ENCODE assay signal across 9 mouse cellular contexts in genomic region chr4:128715241-128716204, GRCm38 (mm10). TPM values are rescaled to one million over a fixed set of nuclear protein-coding genes. Genes with fewer than 3 reads are reported as not detected.
DNase-seq lines count a peak whose midpoint lies in the region; ATAC-seq and TF ChIP-seq lines count a peak whose summit lies in the region.
"Had no signal": no experiment of that assay in that cellular context is flagged by ENCODE, and none has a peak within 500 bp of the region (broad histone marks: within the 10 kb centered on the region; RNA-seq: fewer than 3 reads in every experiment).

No protein-coding gene starts in this region.

- no peak for TF ChIP-seq POLR2A in kidney, adult 2 months (IDR thresholded peaks at IDR 0.05; ENCODE audit: low read depth, low read length)

- peak overlapping the region; percentile 49 for H3K9ac ChIP-seq in embryonic facial prominence, embryonic 13.5 days
- H3K9ac ChIP-seq: liver, embryonic 15.5 days had no signal

- TF ChIP-seq CTCF in kidney, adult 2 months (conservative IDR thresholded peaks at IDR 0.05; ENCODE audit: insufficient read depth, insufficient read length, low read depth, low read length), result no peak

- ATAC-seq in embryonic facial prominence, embryonic 13.5 days (ENCODE audit: insufficient number of reproducible peaks, insufficient read depth, low FRiP score, low TSS enrichment, low read depth), result peak; percentile 75

- H3K4me2 ChIP-seq in embryonic facial prominence, embryonic 13.5 days, result peak overlapping the region; percentile 49
- H3K4me2 ChIP-seq: liver, embryonic 15.5 days had no signal

- no peak overlapping the region for H3K4me3 ChIP-seq in kidney, adult 2 months (ENCODE audit: insufficient read depth, low read depth, low read length)
- H3K4me3 ChIP-seq in embryonic facial prominence, embryonic 13.5 days, result no peak overlapping the region
- H3K4me3 ChIP-seq: liver, embryonic 15.5 days had no signal

- no peaks in the 10 kb centered on the region for H3K36me3 ChIP-seq in kidney, adult 2 months (ENCODE audit: control insufficient read depth, insufficient read depth, low read length)
- 0 out of 2 replicates have a peak, but pooled peaks cover 2% of the 10 kb centered on the region for H3K36me3 ChIP-seq in embryonic facial prominence, embryonic 13.5 days
- H3K36me3 ChIP-seq: liver, embryonic 15.5 days had no signal

- no peak overlapping the region for H3K27ac ChIP-seq in kidney, adult 2 months (ENCODE audit: insufficient read depth, low read depth, low read length)
- H3K27ac ChIP-seq in embryonic facial prominence, embryonic 13.5 days, result peak overlapping the region; percentile 91
- H3K27ac ChIP-seq: liver, embryonic 15.5 days had no signal

- no peaks in the 10 kb centered on the region for H3K27me3 ChIP-seq in kidney, adult 2 months (replicated peaks; ENCODE audit: control insufficient read depth, insufficient read depth, low read length)
- no peaks in the 10 kb centered on the region for H3K27me3 ChIP-seq in embryonic facial prominence, embryonic 13.5 days

- WGBS in kidney, adult 2 months, result 64% methylated on average over 14 of the region's 14 CpGs
- 8% methylated on average over 14 of the region's 14 CpGs for WGBS in embryonic facial prominence, embryonic 13.5 days

- H3K4me1 ChIP-seq in kidney, adult 2 months (ENCODE audit: control insufficient read depth, insufficient read depth, low read length), result peaks cover 5% of the 10 kb centered on the region
- H3K4me1 ChIP-seq in embryonic facial prominence, embryonic 13.5 days, result peaks cover 62% of the 10 kb centered on the region

- no peaks in the 10 kb centered on the region for H3K9me3 ChIP-seq in embryonic facial prominence, embryonic 13.5 days
- H3K9me3 ChIP-seq: liver, embryonic 15.5 days had no signal

- DNase-seq in kidney, postnatal 14 days, result peak; percentile 55
- no peak for DNase-seq in kidney, adult 2 months
- peak; percentile 67 to 74 for DNase-seq in layer of hippocampus, postnatal 10 days (ENCODE audit: low spot score in 2 of 2)
- DNase-seq in lung, postnatal 36 days, result peak; percentile 50
- DNase-seq in thymus, adult 18-20 months, result peak; percentile 43 to 50
- DNase-seq in spleen, adult 12 weeks (ENCODE audit: low spot score), result no peak
- DNase-seq in gastrocnemius, adult 18-20 months (ENCODE audit: low spot score), result no peak

RNA-seq across cellular contexts. Expression of gene A3galt2, which starts 39.6 kb away (rescaled TPM):
- 0.16 and 0.39 TPM in 2 replicates for polyA plus RNA-seq in kidney, adult 2 months (2012; rRNA removed)
- 0.29 and 0.38 TPM in 2 replicates for polyA plus RNA-seq in embryonic facial prominence, embryonic 13.5 days (2015; fragmentation: Nextera tagmentation; extraction: Ambion mirVana)
- total RNA-seq in layer of hippocampus, postnatal 10 days (2021), result under 1 TPM; 0.45 to 0.64 TPM
- total RNA-seq in gastrocnemius, adult 18-20 months (2021), result not detected
- polyA plus RNA-seq: liver, embryonic 15.5 days had no signal

Comparison
In these comparisons a context has a peak if more than half of its experiments do, and no peak if none do; other contexts are left out.
1. DNase-seq: peak in kidney, postnatal 14 days (single experiment), layer of hippocampus, postnatal 10 days (2 of 2), lung, postnatal 36 days (single experiment) and thymus, adult 18-20 months (2 of 2); none in kidney, adult 2 months (single experiment), spleen, adult 12 weeks (single experiment) and gastrocnemius, adult 18-20 months (single experiment).